Mouse (Mus musculus): ENCODE results near the gene Maml3. TPM values are rescaled to one million over a fixed set of nuclear protein-coding genes. Genes with fewer than 3 reads are reported as not detected.

The Maml3 gene
- polyA plus RNA-seq, 1 experiment: 2.2 TPM

DNA sequence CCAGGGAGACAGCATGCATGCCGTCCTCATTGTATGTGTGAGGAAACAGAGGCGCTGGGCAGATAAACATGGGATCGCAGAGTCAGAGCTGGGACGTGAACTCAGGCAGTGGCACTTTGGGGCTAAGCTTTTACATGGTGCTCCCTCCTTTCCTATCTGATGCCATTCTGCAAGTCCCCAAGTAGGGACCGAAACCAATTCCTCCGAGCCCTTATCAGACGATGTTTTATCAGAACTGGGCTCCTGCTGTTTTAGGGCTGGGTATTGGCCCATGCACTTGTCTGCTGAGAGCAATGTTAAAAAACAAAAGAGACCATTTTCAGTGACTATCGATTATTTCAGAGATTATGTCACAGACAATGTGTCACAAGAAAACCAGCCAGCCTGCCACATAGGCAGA lies 191.4 kb downstream of the Maml3 start:
- H3K27me3 ChIP-seq (ENCODE audit: control insufficient read depth, insufficient read depth, insufficient read length): no peaks in the 10 kb centered on the region
- TF ChIP-seq CEBPB (IDR thresholded peaks at IDR 0.05; ENCODE audit: low read depth) (no peak), MYOG (IDR thresholded peaks at IDR 0.05; ENCODE audit: control insufficient read depth, extremely low read depth, insufficient read length) (no peak), MAX (IDR thresholded peaks at IDR 0.05) (no peak), USF1 (IDR thresholded peaks at IDR 0.05; ENCODE audit: low read depth) (no peak), CTCF (IDR thresholded peaks at IDR 0.05; ENCODE audit: control insufficient read depth, insufficient read depth, insufficient read length) (no peak), FOSL1 (IDR thresholded peaks at IDR 0.05; ENCODE audit: insufficient read depth, low read length, poor library complexity, severe bottlenecking) (no peak), MYOD1 (IDR thresholded peaks at IDR 0.05; ENCODE audit: control insufficient read depth, insufficient read length, low read depth) (no peak)
- no peak overlapping the region for H3K4me3 ChIP-seq (ENCODE audit: insufficient read depth, poor library complexity, severe bottlenecking)
- no peaks in the 10 kb centered on the region for H3K36me3 ChIP-seq (ENCODE audit: control insufficient read depth, insufficient read depth)
- no peak overlapping the region for H3ac ChIP-seq (ENCODE audit: control insufficient read depth, insufficient read length, low read depth)
- H3K79me3 ChIP-seq (ENCODE audit: low read depth): no peaks in the 10 kb centered on the region
- no peaks in the 10 kb centered on the region for H3K79me2 ChIP-seq (ENCODE audit: control insufficient read depth, insufficient read depth)

DNA sequence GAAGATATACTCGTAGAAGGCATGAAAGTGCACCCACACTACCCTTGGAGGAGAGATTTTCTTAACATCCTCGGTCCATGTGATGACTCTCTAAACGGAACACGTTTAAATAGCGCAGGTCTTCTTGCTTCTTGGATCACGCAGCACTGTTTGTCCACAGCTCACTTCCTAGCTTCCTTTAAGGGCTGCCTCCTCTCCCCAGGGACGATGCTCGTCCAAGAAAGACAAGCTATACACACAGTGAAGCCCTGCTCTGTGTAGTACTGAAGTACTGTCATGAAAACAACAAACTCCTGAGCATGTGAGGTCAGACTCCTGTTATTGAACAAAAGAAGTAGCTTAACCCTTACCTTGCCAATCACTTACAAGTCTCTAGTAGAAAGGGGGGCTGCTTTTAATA lies 192.7 kb downstream of the Maml3 start:
- Histone ChIP-seq H3K27me3 (ENCODE audit: control insufficient read depth, insufficient read depth, insufficient read length) (no peaks in the 10 kb centered on the region), H3K79me2 (ENCODE audit: control insufficient read depth, insufficient read depth) (no peaks in the 10 kb centered on the region), H3K79me3 (ENCODE audit: low read depth) (no peaks in the 10 kb centered on the region), H3K4me3 (ENCODE audit: insufficient read depth, poor library complexity, severe bottlenecking) (no peak overlapping the region), H3K36me3 (ENCODE audit: control insufficient read depth, insufficient read depth) (no peaks in the 10 kb centered on the region), H3ac (ENCODE audit: control insufficient read depth, insufficient read length, low read depth) (no peak overlapping the region)
- TF ChIP-seq CEBPB (IDR thresholded peaks at IDR 0.05; ENCODE audit: low read depth): no peak
- no peak for TF ChIP-seq CTCF (IDR thresholded peaks at IDR 0.05; ENCODE audit: control insufficient read depth, insufficient read depth, insufficient read length)
- TF ChIP-seq MAX (IDR thresholded peaks at IDR 0.05): no peak
- no peak for TF ChIP-seq USF1 (IDR thresholded peaks at IDR 0.05; ENCODE audit: low read depth)
- no peak for TF ChIP-seq FOSL1 (IDR thresholded peaks at IDR 0.05; ENCODE audit: insufficient read depth, low read length, poor library complexity, severe bottlenecking)
- no peak for TF ChIP-seq MYOD1 (IDR thresholded peaks at IDR 0.05; ENCODE audit: control insufficient read depth, insufficient read length, low read depth)
- no peak for TF ChIP-seq MYOG (IDR thresholded peaks at IDR 0.05; ENCODE audit: control insufficient read depth, extremely low read depth, insufficient read length)

DNA sequence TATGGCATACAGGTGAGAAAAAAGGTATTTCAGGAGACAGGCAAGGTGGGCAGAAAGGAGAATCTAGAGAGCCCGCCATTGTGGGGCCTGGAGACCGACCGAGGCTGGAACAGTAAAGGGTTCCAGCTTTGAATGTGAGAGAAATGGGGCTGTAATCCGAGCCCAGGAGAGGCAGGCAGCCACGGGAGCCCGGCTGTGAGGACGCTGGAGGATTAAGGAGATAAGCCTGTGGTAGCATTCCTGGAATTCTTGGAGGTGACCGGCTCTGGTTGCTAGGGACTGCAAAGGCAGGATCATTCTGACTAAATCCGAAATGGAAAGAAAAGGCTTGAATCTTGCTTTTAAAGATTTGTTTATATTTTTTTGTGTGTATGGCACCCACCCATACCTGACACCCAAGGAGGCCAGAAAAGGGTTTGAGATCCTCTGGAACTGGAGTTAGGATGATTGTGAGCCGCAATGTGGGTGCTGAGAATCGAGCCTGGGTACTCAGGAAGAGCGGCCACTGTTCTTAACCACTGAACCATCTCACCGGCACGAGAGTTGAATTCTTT lies 196.4 kb downstream of the Maml3 start:
- H3K79me3 ChIP-seq (ENCODE audit: low read depth): no peaks in the 10 kb centered on the region
- H3K4me3 ChIP-seq (ENCODE audit: insufficient read depth, poor library complexity, severe bottlenecking): no peak overlapping the region
- no peaks in the 10 kb centered on the region for H3K79me2 ChIP-seq (ENCODE audit: control insufficient read depth, insufficient read depth)
- no peak overlapping the region for H3ac ChIP-seq (ENCODE audit: control insufficient read depth, insufficient read length, low read depth)
- no peak for TF ChIP-seq MYOD1 (IDR thresholded peaks at IDR 0.05; ENCODE audit: control insufficient read depth, insufficient read length, low read depth)
- TF ChIP-seq CTCF (IDR thresholded peaks at IDR 0.05; ENCODE audit: control insufficient read depth, insufficient read depth, insufficient read length): no peak
- no peak for TF ChIP-seq MAX (IDR thresholded peaks at IDR 0.05)
- TF ChIP-seq MYOG (IDR thresholded peaks at IDR 0.05; ENCODE audit: control insufficient read depth, extremely low read depth, insufficient read length): no peak
- no peak for TF ChIP-seq USF1 (IDR thresholded peaks at IDR 0.05; ENCODE audit: low read depth)
- TF ChIP-seq CEBPB (IDR thresholded peaks at IDR 0.05; ENCODE audit: low read depth): no peak
- no peak for TF ChIP-seq FOSL1 (IDR thresholded peaks at IDR 0.05; ENCODE audit: insufficient read depth, low read length, poor library complexity, severe bottlenecking)
- H3K27me3 ChIP-seq (ENCODE audit: control insufficient read depth, insufficient read depth, insufficient read length): no peaks in the 10 kb centered on the region
- no peaks in the 10 kb centered on the region for H3K36me3 ChIP-seq (ENCODE audit: control insufficient read depth, insufficient read depth)

DNA sequence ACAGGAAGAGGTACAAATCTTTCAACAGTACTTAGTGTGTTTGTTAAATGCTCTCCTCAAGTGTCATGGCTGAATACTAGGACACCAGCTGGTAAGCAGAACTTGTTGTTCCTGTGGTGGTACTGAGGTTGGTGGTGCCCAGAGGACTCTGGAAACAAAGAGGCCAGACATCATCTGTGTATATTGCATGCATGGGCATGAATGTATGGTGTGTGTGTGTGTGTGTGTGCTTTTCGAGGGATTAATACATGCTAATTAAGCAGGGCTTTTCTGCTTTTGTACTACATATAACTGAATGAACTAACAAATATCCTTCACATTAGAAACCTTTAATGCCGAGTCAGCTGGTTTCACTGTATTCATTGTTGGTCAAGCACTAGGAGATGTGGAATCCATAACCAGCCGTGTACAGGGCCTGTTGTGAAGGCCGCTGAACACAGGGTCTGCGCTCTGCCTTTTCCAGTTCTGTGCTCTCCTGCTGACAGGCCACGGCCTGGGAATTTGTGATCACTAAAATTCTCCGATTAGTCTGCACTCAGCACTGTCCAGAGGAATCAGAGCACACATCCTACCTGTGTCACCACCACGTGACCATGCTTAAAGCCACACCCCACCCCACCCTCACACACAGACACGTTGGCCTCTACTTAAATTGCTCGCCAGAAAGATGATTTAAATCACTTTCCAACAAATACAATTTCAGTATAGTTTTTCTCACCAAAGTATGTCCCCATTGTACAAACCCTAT lies 197.6 kb downstream of the Maml3 start:
- no peaks in the 10 kb centered on the region for H3K36me3 ChIP-seq (ENCODE audit: control insufficient read depth, insufficient read depth)
- no peak overlapping the region for H3K4me3 ChIP-seq (ENCODE audit: insufficient read depth, poor library complexity, severe bottlenecking)
- no peaks in the 10 kb centered on the region for H3K27me3 ChIP-seq (ENCODE audit: control insufficient read depth, insufficient read depth, insufficient read length)
- H3K79me3 ChIP-seq (ENCODE audit: low read depth): no peaks in the 10 kb centered on the region
- H3ac ChIP-seq (ENCODE audit: control insufficient read depth, insufficient read length, low read depth): no peak overlapping the region
- H3K79me2 ChIP-seq (ENCODE audit: control insufficient read depth, insufficient read depth): no peaks in the 10 kb centered on the region
- TF ChIP-seq USF1 (IDR thresholded peaks at IDR 0.05; ENCODE audit: low read depth): peak; percentile 78
- TF ChIP-seq FOSL1 (IDR thresholded peaks at IDR 0.05; ENCODE audit: insufficient read depth, low read length, poor library complexity, severe bottlenecking): no peak
- no peak for TF ChIP-seq MAX (IDR thresholded peaks at IDR 0.05)

DNA sequence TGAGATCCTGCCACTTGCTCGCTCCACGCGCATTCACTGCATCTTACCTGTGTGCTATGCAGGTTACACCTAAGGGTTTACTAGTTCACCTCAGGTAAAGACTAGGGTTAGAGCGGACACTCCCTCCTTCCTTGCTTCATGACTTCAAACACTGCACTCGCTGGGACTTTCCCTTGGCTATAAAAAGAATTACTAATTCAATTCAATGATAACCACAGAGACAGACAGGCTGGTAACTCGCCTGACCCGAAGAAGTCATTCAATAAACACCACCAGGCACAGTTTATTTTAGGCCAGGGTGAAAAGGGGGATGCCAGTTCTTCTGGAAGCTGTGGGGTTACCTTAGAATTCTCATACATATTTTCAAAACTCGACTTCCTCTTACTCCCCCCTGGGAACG lies 199.0 kb downstream of the Maml3 start:
- Histone ChIP-seq H3ac (ENCODE audit: control insufficient read depth, insufficient read length, low read depth) (no peak overlapping the region), H3K4me3 (ENCODE audit: insufficient read depth, poor library complexity, severe bottlenecking) (no peak overlapping the region), H3K27me3 (ENCODE audit: control insufficient read depth, insufficient read depth, insufficient read length) (no peaks in the 10 kb centered on the region), H3K36me3 (ENCODE audit: control insufficient read depth, insufficient read depth) (no peaks in the 10 kb centered on the region), H3K79me2 (ENCODE audit: control insufficient read depth, insufficient read depth) (no peaks in the 10 kb centered on the region), H3K79me3 (ENCODE audit: low read depth) (no peaks in the 10 kb centered on the region)
- TF ChIP-seq USF1 (IDR thresholded peaks at IDR 0.05; ENCODE audit: low read depth) (no peak), MYOG (IDR thresholded peaks at IDR 0.05; ENCODE audit: control insufficient read depth, extremely low read depth, insufficient read length) (no peak), FOSL1 (IDR thresholded peaks at IDR 0.05; ENCODE audit: insufficient read depth, low read length, poor library complexity, severe bottlenecking) (no peak), CEBPB (IDR thresholded peaks at IDR 0.05; ENCODE audit: low read depth) (no peak)

DNA sequence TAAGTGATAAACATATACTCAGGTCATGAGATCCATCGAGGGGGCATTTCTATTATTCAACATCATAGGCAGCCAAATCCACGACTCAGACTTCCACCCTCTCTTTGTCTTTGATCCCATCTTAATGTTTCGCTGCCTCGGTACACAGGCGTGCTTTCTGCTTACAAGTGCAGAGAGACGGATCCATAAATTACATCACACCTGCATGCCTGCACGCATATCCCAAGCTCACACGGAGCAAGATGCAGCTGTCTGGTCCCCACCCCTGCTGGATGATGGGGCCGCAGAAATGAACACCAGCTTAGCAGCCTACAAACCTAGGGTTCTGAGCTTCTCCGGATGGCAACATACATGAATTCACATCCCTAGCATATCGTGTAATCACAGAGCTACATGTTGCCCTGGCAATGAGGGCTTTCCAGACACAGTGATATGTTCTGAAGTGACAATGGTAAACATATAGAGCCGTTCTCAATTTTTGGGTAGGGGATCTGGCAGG lies 200.5 kb downstream of the Maml3 start:
- Histone ChIP-seq H3K79me2 (ENCODE audit: control insufficient read depth, insufficient read depth) (no peaks in the 10 kb centered on the region), H3K4me3 (ENCODE audit: insufficient read depth, poor library complexity, severe bottlenecking) (no peak overlapping the region), H3K79me3 (ENCODE audit: low read depth) (no peaks in the 10 kb centered on the region), H3K36me3 (ENCODE audit: control insufficient read depth, insufficient read depth) (no peaks in the 10 kb centered on the region), H3K27me3 (ENCODE audit: control insufficient read depth, insufficient read depth, insufficient read length) (no peaks in the 10 kb centered on the region), H3ac (ENCODE audit: control insufficient read depth, insufficient read length, low read depth) (no peak overlapping the region)
- TF ChIP-seq MAX (IDR thresholded peaks at IDR 0.05): no peak
- no peak for TF ChIP-seq MYOG (IDR thresholded peaks at IDR 0.05; ENCODE audit: control insufficient read depth, extremely low read depth, insufficient read length)
- TF ChIP-seq CEBPB (IDR thresholded peaks at IDR 0.05; ENCODE audit: low read depth): no peak
- no peak for TF ChIP-seq USF1 (IDR thresholded peaks at IDR 0.05; ENCODE audit: low read depth)
- no peak for TF ChIP-seq CTCF (IDR thresholded peaks at IDR 0.05; ENCODE audit: control insufficient read depth, insufficient read depth, insufficient read length)
- TF ChIP-seq FOSL1 (IDR thresholded peaks at IDR 0.05; ENCODE audit: insufficient read depth, low read length, poor library complexity, severe bottlenecking): no peak
- no peak for TF ChIP-seq MYOD1 (IDR thresholded peaks at IDR 0.05; ENCODE audit: control insufficient read depth, insufficient read length, low read depth)

Measured in C2C12 (cell line).